Mouse (Mus musculus): Measurements from ENCODE around the gene Rfng.

- TF ChIP-seq GATA1 (IDR thresholded peaks at IDR 0.05; ENCODE audit: borderline replicate concordance, low read length) (no peak), FLI1 (IDR thresholded peaks at IDR 0.05; ENCODE audit: low read length) (no peak)
These were observed 20.8 kb upstream of the Rfng start for GRCm38 (mm10) chr11:120804769-120805168.

Data from megakaryocyte, embryonic 14.5 days (primary cell).